Mouse (Mus musculus) layer of hippocampus, postnatal 36 days (tissue): ENCODE measurements around the gene Rsbn1l. TPM values are rescaled to one million over a fixed set of nuclear protein-coding genes. Genes with fewer than 3 reads are reported as not detected.

Experiments
- DNase-seq, 2 experiments: peaks; one replicate each; pipeline ENCODE4 v3.0.0; 2022
- total RNA-seq, 2 experiments: library from RNA; stranded (reverse); gene quantifications; 2 replicates each; pipeline ENCODE4 v1.2.3; 2021

Rsbn1l gene
- total RNA-seq: 10 to 100 TPM; 19.9 to 21.1 TPM

- no peak for DNase-seq
Observed at GRCm38 (mm10) chr5:20956298-20956697, at the start of gene Rsbn1l. TSS of gene Rsbn1l (minus strand) at chr5:20956398.

DNA sequence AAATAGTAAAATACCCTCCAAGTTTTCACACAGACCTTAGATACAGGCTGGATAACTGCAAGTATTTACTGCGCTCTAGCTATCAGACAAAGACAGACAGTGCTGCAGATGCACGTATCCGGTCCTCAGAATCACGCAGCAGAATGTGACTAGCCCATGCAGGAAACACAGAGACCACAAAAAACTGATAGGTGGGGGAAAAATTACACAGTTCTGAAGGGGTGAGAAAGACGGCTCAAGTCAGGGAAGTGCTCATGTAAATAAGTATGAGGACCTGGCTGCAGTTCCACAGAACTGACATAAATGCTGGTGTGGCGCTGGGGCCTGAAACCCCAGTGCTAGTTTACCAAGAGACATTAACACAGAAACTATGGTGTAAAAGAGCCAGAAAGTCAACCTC lies 46.5 kb upstream of the Rsbn1l start:
- DNase-seq: no peak

GRCm38 (mm10) chr5:21001622-21002315 lies 45.6 kb upstream of the Rsbn1l start:
- DNase-seq: no peak

DNA sequence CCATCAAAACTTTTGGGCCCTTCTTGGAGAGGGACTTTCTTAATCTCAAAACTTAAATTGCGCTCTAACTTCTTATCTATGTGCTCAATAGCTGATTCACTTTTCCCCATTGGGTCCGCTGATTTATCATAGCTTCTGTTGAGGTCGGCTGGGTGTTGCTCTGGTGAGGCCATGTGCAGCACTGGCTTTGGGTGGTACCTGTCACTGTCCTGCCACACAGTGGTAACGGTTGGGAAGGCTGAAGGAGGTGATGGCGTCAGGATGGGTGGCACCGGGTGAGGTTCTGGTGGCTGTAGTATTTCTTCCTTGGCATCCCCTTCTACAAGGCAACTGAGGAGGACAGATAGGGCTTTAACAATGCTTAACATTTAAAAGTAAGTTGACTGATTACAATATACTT lies 42.2 kb upstream of the Rsbn1l start:
- no peak for DNase-seq

- DNase-seq: no peak
Observed at GRCm38 (mm10) chr5:20997555-20997954, 41.4 kb upstream of the Rsbn1l start.

DNA sequence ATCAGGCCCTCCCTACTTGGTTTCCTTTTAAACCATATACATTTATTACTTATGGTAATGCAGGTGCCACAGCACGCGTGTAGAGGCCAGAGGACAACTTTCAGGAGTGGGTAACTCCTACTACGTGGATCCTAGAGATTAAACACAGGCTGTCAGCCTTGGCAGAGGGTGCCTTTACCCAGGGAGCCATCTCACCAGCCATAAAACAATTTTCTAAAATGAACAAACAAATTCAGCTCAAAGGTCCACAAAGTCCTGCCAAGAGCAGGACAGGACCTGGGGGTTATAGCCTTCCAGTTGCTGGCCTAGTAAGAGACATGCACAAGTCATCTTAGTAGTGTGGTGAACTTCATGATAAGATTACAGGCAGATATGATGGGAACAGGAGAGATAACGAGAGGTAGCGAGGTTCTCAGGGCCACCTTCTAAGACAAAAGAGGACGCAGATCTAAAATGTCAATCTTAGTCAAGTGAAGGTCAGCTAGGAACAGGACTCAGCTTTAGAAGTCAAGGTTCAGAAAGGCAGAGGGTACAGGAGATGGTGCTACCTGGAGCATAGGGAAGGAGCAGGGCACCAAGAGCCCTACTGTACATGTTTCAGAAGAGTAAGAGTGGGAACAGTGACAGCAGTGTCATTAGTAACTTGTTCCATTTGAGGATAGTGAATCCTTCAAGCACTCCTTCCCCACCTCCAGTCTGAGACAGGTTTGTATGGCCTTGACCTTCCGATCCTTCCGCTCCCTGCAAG lies 34.0 kb upstream of the Rsbn1l start:
- no peak for DNase-seq

DNA sequence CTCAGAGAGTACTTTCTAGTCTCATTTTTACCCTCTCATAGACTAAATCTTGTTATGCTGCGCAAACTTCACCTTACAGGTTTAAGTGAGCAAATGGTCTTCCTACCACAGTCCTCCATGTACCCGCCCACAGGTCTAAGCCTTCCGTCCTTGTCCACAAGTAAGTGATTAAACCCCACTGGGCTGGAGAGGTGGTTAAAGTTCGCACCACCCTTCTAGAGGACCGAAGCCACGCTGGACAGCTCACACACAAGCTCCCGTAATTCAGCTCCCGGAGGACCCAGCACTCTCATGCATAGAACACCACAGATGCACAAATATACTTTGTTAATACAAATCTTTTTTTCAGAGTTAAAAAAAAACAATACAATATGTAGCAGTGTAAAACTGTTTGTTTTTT lies 30.1 kb upstream of the Rsbn1l start:
- no peak for DNase-seq

- no peak for DNase-seq
Observed at GRCm38 (mm10) chr5:20983505-20983904, 27.3 kb upstream of the Rsbn1l start.

DNA sequence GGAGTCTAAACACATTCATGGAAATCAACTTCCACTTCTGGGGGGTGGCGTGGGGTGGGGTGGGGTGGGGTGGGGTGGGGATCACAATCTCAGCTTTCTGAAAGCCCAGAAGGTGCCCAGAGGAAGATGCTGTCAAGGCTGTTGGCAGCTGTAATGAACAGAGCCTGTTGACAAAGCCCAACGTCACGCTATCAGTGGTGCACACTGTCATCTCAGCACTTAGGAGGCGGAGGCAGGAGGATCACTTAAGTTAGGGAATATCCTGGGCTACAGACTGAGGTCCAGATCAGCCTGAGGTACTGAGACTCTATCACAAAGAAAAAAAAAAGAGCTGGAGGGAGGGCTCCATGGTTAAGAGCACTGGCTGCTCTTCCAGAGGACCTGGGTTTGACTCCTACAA lies 18.5 kb upstream of the Rsbn1l start:
- DNase-seq: no peak

DNA sequence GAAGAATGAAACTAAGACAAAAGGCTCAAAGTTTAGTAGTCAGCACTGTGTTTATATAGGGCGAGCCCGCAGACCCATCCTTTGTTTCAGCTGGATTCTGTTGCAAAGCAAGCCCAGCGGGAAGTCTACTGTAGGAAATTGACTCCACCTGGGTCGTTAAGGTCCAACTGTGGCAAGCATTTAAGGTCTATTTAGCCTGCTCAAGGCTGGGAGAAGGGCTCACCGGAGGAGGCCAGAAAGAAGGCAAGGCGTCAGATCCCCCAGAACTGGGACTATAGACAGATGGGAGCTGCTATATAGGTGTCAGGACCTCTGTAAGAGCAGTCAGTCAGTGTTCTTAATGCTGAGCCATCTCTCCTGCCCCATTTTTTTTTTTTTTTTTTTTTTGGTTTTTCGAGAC lies 17.8 kb upstream of the Rsbn1l start:
- DNase-seq: no peak

- no peak for DNase-seq
Observed at GRCm38 (mm10) chr5:20973069-20973468, 16.9 kb upstream of the Rsbn1l start.

DNA sequence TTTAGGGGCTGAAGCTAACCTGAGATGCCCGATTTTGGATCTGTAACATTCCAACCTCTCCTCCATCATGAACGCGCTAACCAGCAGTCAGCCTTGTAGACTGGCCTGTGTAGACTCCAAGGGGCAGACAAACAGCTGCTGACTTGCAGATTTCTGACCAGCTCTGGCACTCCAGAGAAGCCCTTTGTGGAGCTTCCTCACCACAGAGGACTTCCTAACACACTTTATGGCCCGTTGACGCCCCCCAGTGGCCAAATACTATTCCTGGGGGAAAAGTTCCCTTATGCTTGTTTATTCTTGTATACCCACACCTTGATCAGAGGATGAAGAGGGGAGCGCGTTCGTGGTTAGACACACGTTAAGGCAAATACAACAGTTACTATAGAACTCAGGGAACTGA lies 12.8 kb upstream of the Rsbn1l start:
- peak; percentile 23 to 29 for DNase-seq

GRCm38 (mm10) chr5:20968493-20968892 lies 12.3 kb upstream of the Rsbn1l start:
- DNase-seq: no peak

DNA sequence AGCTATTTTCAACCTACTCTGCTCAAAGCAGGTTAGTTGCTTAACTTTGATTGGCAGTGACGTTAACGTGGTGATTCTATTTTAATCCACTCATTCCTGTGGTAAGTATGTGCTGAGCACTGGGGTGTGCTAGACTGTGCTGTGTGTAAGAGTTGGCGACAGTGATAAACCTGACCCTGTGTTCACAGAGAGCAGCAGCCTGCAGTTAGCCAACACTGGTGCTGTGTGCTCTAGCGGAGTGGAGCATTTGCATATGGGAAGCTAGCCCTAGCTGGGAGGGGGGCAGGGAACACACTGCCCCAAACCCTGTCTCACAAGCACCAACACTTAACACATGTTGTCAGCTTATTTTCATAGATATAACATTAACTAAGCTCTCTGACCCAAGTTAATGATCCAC lies 11.7 kb upstream of the Rsbn1l start:
- no peak for DNase-seq

GRCm38 (mm10) chr5:20964446-20964845 lies 8.2 kb upstream of the Rsbn1l start:
- DNase-seq: no peak

DNA sequence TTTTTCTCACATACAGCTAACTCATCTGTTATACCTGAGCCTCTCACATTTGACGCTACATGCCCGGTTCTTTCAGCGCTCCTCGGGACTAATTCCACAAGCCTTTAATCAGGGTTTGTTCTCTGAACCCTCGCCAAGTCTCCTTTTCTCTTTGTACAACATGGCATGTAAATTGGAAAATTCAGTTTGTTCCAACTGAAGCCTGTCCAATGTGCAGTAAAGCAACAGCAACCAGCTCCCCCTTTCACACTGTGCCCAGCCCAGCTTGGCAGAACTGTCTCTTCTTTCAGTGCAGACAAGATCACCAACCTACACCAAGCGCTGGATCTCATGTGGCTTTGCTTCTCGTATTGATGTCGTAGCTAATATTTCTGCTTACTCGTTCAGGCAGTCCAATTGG lies 7.1 kb upstream of the Rsbn1l start:
- peak; percentile 23 to 32 for DNase-seq

DNA sequence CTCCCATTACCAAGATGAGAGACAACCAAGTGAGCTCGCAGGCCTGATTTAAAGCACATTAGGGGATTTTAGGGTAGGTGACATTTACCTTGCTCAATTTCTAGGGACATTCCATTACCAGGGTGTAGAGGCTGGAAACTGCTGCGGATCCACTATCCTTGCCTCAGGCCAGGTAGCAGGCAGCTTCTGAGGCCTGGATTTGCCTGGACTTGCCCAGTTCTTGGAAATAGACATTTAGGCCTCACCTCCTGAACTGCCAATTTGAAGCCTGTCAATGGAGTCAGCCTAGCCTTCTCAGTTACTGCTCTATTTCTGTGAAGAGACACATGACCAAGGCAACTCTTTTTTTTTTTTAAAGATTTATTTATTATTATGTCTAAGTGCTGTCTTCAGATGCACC lies 4.7 kb upstream of the Rsbn1l start:
- DNase-seq: no peak

- DNase-seq: no peak
Observed at GRCm38 (mm10) chr5:20955114-20955835, 923 bp downstream of the Rsbn1l start.

DNA sequence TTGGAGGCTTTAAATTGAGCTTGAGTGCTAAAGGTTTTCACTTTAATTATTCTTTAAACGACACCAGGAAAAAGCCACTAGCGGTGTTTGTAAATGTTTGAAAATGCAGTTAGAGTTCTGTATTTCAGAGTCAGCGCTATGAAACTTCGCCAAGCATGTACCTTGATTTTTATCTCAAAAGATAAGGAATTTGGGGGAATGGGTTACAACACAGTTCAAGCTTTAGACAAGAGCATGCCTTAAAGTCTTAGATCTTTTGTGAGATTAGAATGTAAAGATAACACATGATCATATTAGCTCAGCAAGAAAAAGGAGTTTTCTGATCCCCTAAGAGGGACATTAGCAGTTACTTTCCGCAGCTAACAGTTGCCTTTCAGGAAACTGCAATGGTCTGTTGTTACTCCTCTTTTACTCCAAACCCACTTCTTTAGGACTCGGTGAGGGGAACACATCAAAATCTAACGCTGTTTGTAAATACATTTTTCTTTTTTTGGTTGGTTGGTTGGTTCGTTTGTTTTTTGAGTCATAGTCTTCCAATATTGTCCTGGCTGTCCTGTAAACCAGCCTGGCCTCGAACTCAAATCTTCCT lies 3.8 kb downstream of the Rsbn1l start:
- no peak for DNase-seq

DNA sequence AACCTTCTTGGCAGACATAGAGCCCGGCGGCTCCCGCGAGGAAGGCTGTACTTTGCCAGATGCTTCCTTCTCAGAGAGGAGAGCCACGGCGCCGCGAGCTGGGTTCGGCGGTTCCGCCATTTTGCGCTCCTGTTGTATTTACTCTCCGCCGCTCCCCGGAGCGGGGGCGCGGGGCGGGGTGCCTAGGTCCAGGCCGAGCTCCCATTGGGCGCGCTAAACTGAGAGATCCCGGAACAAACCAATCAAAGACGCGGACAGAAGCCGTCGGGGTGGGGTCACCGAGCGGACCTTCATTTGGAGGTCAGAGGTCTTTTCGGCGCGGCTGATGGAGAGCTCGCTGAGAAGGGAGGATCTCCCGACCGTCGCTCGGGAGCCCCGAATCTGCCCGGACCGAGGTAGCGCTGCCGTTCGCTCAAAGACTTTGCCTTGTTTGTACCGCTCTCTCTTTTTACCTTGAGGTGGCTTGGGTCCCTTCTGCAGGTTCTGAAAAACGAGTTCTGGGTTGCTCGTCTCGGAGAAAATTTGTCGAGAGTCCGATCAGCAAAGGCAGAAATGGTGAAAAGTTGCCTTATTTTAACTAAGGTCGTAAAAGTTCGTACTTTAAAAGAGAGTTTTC lies 4.4 kb downstream of the Rsbn1l start:
- peak; percentile 95 to 96 for DNase-seq

GRCm38 (mm10) chr5:20950855-20951650 lies 5.1 kb downstream of the Rsbn1l start:
- no peak for DNase-seq

DNA sequence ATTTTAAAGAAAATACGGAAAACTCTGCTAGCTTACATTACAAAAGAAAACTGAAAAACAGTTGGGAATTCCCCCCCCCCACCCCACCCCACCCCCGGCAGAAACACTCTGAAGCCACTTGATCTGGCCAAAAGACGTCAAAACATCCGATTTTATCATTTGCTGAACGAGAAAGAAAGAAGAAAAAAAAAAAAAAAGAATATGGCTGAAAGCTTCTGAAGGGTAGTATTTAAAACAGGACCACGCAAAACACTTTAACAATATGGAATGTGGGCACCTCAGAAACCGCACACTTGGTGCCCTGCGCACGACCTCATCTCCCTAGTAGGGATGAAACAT lies 5.7 kb downstream of the Rsbn1l start:
- no peak for DNase-seq
